Mouse (Mus musculus): ENCODE data around the gene Gimd1.

The Gimd1 gene

DNA sequence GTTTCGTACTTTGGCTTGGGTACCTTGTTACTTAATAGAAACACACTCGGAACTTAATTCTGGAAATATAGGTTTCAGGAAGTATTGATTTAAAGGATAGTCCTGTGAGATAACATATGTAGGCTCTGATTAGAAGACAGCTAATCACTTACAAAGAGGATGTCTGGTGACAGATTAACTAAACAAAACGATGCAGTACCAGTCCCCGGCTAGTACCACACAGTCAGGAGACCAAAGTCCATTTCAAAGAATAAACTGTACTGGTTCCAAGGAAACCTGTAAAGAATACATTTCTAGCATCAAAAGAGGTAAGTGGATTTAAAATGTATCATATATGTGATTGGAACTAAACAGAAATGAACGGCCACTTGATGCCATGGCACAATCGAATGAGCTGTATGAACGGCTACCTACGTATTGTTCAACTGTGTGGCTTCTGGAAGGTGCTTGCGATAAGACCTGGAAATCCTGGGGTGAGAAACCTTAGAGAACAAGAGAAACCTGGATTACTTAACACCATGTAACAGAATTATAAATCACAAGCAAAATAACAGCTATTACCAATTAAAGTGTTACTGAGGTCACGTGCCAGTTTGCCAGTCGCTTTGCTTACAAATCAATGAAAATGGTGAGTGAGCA, at the start of gene Gimd1:
Gimd1 (plus strand) TSS at position 220 of the 639 bp plus-strand sequence.
- DNase-seq (ENCODE audit: low read depth, low spot score) = no peak

DNA sequence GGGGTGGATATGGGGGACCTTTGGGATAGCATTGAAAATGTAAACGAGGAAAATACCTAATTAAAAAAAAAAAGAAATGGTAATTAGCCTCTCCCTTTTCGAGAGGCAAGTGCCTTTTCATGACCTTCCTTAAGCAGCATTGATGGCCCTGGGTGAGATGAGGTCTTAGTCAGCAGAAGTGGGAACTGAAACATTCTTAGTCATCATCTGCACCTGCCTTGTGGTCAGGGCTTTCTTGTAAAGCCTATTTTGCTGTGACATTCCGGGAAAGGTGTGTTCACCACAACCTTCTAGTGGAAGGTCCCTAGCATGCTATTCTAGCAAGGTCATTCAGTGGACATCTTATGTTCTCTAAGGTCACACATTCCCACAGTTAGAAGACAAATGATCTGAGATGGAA, 48.4 kb upstream of the Gimd1 start:
- DNase-seq (ENCODE audit: low read depth, low spot score) = no peak

DNA sequence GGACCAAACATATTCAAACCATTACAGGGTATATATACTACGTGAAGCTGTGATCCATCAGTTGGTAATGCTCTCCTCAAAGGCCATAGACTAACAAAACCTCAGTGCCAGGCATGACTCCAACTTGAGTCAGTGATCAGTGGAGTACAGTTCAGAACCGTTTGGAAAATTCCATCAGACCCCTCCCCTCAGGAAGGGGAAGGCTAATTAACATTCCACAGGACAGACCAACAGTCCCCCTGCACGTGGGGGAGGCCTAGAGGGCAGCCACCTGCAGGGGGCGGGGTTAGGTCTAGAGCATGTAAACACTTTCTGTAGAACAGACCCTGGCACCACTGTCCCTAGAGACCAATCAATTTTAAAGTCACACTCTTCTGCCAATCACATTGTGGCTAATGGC, 47.3 kb upstream of the Gimd1 start:
- no peak for DNase-seq (ENCODE audit: low read depth, low spot score)

DNA sequence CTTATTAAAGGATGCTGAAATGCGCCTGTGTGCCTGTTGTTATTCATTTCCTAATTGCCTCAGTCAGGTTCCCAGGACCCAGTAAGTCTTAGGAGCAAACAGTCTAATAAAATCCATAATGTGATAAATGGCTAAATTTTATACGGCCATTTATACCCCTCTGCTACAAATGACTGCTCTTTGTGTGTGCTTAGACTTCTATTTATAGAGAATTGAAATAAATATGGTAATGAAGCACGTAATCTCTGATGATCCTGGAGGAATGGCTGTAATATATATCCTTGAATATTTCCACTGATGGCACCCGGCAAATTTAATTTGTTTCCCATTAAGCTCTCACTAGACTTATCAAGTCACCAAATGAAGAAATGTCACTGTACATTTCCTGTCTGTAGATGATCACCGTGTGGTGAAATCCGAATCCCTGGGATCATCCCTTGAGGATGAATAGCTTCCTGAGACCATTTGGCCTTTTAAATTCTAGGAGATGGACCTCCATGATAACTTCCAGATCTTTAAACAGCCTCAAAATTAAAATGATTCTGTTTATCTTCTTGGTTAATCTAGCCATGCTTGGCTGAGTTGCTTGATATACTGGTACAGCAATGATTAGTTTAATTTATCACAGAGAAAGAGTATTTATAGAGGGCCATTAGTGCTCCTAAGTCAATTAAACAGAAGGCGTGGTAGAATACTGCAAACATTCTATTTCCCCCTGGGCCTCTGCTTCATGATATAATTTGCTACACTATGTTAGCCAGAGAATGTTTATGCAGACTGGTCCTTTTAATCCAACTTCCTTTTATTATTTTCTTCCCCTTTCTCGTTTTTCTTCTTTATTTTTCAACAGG, 44.3 kb upstream of the Gimd1 start:
- no peak for DNase-seq (ENCODE audit: low read depth, low spot score)

DNA sequence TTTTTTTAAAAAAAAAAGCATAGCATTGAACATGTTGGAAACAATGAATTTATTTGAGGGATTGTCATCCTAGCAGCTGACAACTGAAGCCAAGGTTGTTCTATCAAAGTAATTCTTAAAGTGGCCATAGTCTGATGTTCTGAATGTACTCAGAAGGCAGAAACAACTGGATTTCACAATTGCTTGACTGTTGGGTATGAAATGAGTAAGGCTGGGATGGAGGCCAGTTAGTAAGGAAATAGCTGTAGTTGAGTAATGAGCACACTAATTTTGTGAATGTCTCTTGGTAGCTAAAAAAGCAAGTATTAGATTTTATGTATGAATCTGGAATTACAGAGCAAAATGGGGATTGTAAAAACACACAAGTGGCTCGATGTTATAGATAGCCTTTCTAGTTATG, 41.5 kb upstream of the Gimd1 start:
- no peak for DNase-seq (ENCODE audit: low read depth, low spot score)

DNA sequence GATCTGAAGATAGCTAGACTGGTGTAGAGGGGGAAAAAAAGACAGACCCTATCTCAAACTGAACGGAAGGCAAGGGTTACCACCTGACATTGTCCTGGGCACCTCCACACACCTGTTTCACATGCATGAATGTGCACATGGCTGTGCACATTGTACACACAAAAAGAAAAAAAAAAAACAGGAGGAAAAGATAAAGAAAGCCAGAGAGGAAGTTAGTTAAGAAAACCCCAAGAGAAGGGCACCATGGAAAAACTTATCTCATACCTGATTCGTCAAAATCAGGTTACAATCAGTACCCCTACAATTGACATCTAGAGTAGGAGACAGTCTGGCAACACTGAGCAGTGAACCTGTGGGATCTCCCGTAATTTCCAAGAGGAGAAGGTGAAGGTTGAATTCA, 39.6 kb upstream of the Gimd1 start:
- no peak for DNase-seq (ENCODE audit: low read depth, low spot score)

DNA sequence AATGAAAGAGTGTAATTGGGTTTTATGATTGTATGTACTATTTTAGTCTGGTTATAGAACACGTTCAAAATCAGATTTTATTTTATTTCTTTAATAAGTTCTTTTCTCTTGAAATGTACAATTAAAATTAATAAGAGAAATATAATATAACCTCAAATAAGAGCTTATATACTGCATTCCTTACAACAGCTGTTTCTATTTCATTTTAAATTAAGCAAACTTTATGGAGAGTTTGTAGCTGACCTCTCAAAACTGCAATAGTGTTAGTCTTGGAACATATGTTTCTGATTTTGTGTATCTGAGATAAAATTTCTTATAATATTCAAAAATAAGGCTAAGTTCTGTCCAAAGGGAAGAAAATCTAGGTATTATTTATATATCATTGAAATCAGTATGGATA, 39.0 kb upstream of the Gimd1 start:
- DNase-seq (ENCODE audit: low read depth, low spot score) = no peak

DNA sequence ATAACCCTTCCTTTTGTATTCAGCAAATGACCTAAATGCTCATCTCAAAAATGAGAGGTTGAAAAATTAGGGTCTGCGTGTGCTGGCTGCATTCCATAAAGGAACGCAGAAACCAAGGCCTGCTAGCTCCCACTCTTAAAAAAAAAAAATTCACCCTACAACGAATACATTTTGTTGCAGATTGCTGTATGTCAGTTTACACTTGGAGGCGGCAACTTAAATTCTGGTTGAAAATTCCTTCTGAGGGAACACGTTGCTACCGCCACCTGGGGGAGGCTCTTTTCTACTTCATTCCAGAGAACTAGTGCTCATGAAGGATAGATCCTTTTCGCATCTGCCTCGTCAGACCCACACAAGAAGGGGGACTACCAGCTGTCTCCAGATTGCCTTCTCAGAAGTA, 879 bp upstream of the Gimd1 start:
- no peak for DNase-seq (ENCODE audit: low read depth, low spot score)

DNA sequence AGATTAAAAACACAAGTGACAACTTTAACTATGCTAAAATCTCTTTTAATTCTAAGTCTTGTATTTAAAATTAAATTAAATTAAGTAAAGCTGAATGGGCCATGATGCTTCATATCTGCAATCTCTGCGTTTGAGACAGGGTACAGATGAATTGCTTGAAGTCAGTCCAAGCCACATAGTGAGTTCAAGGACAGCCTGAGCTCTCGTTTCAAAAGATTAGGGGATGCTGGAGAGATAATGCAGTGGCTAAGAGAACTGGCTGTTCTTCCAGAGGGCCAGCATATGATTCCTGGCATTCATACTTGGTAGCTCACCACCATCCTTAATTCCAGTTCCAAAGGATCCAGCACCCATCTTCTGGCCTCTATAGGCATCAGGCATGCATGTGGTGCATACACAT, 3.6 kb downstream of the Gimd1 start:
- no peak for DNase-seq (ENCODE audit: low read depth, low spot score)

DNA sequence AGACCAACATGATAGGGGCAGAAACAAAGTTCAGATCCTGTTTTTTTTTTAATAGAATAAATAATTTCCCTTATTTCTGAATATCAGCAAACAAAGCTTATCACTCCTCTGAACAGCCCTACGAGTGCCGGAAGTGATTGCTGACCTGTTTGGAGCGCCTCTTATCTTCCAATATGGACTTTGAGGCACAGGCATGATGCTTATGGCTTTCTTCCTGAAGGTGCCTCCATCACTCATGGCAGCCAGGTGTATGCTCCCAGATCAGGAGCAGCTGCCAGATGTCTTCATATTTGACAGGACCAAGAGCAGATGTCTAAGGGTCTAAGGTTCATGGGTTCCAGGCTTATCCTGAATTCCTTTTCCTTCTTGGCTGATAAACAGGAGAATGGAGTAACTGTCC, 7.5 kb downstream of the Gimd1 start:
- no peak for DNase-seq (ENCODE audit: low read depth, low spot score)

DNA sequence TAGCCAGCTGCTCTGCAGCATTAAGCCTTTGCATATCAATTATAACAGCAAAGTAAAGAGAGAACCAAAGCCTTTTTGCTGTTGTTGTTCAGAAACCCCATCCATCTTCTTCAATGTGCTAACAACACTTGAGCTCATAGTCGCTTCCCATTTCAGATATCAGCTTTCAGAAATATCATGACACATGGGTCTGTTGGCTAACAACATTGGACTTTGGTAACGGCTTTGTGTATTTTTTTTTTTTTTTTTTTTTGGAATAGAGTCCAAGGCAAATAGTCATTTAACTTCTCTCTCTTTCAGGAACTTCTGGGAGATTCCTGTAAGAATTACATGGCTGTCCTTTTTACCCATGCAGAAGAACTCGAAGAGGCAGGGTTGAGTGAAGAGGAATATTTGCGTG, 14.5 kb downstream of the Gimd1 start:
- DNase-seq (ENCODE audit: low read depth, low spot score) = no peak

DNA sequence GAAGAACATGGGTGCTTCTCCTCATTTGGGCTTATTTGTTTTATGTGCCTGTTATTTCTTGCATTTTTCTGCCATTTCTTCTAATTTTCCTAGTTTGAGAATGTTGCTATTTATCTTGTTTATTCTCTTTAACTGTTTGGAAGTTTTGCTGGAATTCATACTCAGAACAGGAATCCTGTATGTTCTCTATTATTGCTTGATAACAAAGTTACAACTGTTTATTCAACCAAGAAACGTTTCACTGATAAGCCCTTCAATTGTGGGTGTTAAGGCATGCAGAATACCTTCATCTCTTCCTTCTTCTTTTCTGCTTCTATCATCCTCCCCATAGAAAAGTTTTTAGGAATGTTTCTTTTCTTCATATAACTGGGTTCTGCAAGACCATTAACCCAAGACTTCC, 17.2 kb downstream of the Gimd1 start:
- DNase-seq (ENCODE audit: low read depth, low spot score) = no peak

DNA sequence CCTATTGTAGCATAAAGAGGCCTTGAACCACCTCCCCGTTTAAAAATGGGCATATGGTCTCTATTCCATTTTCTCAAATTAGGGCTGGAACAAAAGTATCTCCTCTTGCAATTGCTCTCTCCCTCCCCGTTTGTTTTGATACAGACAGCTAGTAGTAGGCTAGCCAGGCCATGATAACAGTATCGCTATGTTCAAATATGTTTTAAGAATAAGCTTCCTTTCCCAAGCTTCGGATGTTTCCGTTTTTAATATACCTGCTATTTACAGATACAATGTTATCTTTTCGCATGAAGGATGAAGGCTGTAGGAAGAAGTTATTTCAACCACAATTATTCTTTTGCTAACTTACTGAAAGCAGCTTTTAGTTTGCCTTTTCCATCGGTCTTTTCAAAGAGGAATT, 19.7 kb downstream of the Gimd1 start:
- DNase-seq (ENCODE audit: low read depth, low spot score) = no peak

DNA sequence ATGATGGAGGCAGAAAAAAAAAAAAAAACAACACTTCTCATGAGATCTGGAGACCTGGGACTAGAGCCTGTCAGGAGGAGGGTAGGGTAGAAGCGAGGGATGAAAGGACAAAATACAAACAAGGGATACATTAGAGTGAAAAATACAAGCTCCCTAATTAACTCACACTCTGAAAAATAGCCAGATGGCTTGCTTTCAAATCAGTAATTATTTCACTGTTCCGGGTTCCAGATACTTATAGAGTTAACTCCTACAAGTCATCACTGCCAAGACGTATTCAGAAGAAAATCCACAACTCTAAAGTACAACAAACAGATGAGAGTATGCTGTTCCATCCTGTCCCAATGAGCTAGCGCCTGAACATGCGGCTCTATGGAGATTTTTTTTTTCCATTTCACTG, 20.6 kb downstream of the Gimd1 start:
- DNase-seq (ENCODE audit: low read depth, low spot score) = no peak

DNA sequence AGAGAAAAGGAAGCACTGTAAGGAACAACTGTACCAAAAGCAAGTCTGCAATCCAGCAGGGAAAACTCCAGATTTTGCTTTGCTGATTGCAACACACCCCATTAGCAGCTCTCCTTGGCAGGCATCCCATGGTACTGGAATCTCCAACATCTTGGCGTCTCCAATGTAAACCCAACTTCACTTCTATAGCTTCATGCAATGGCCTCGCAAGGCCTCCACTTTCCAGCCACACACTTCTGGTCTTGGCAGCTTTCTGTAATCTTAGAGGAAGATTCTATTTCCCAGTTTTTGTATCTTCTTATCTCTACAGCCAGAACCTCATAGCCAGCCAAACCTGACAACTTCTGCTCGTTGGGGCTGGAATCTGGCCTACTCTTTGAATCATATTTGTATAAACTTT, 22.2 kb downstream of the Gimd1 start:
- DNase-seq (ENCODE audit: low read depth, low spot score) = no peak

DNA sequence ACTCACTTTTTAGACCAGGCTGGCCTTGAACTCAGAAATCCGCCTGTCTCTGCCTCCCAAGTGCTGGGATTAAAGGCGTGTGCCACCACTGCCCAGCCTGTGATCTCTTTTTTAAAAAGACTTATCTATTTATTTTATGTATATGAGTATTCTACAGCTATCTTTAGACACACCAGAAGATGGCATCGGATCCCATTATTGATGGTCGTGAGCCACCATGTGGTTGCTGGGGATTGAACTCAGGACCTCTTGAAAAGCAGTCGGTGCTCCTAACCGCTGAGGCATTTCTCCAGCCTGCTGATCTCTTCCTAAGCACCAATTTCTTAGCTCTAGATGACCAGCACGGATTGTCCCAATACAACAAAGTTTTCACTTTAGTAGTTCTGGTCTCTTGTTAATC, 24.3 kb downstream of the Gimd1 start:
- DNase-seq (ENCODE audit: low read depth, low spot score) = no peak

DNA sequence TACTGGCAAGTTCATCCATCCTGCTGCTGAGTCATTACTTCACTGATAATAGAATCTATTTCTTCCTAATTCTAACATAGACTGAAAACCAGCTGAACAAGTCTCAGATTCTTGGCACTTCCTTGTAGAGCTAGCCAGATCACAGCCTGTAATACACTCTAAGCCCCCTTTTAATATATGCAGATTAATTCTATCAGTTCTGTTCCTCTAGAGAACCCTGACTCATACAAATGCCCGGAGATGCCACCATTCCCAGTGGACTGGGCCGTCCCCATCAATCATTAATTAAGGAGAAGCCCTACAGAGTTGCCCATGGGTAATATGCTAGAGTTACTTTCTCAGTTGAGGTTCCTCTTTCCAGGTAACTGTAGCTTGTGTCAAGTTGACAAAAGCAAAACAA, 26.3 kb downstream of the Gimd1 start:
- no peak for DNase-seq (ENCODE audit: low read depth, low spot score)

DNA sequence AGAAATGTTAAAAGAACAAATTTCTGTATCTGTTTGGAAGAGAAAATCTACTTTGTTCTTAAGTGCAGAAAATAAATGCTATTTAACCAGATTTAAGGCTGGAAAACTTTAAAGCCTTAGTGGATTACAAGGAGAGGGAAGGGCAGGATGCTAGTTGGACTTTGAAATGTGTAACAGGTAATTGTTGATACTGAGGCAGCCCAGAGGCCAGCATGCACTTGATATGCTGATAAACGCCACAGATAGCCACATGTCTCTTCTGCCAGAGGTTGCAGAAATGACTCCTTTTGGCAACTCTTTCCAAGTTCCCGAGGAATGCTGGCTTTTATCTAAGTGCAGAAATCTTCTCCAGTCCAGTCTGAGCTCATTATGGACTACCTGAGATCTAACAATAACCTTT, 47.9 kb downstream of the Gimd1 start:
- no peak for DNase-seq (ENCODE audit: low read depth, low spot score)

DNA sequence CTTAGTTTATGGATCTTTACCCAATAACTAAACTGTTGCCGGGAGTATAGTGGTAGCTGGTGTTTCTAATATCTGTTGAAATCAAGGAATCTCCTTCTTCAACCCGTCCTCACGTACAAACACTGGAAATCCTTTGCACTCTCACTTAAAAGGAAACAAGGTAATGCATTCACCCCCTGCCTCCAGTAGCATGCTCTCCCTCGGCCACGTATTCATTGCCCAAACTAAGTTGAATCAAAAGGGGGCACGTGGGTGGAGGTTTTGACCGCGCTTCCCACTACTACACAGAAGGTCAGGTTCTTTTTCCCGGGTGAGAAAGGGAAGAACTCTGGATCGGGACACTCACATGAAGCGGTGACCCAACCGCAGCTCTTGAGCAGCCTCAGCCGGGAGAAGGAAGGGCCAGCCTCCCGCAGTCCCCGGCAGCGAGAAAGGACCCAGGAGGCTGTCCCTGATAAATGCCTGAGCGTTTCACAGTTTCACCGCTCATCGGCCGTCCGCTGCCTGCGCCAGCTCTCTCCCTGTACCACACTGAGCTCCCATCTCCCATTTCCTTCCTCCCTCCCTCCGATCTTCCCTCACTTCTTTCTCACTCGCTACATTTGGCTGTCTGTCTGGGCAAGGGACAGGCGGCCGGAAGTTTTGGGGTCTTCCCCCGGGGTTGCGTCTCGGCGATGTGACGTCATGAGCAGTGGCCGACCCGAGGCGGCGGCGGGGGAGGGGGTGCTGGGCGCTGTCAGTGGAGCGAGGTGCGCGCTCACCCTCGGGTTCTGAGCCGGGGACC, 54.0 kb downstream of the Gimd1 start, which contains the start of gene Tbck:
Tbck (plus strand) TSS at position 698 of the 784 bp plus-strand sequence.
- DNase-seq (ENCODE audit: low read depth, low spot score) = peak; percentile 88

DNA sequence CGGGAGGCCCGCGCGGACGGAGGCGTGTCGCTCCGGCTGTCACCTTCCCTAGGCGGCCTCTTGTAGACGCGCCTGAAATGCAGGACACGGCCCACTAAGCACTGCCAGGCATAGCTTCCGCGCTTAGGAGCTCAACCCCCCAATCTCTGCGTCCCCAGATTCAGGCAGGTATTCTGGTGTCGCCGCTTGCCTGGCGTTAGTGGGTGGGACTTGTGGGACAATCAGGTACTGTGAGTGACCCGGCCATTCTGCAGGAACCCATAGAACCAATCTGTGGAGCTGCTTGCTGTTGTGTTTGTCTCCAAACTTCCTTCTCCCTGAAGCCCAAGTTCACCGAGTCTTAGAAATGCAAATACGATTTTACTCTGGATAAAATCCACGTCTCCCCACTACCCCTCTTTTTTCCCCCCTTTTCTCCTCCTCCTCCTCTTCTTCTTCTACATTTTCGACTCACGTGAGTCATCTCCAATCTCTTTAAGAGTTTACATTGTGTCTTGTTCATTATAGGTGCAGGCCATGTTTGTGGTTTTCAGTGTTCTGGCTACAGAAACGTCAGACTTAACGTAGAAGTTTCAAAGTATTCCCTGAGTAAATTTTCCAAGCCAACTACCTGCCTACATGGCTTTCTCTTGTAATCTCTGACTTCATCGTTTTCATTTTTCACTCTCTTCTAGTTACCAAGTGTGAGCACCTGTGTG, 54.8 kb downstream of the Gimd1 start, which contains the start of gene Aimp1:
Aimp1 (minus strand) TSS at position 140 of the 698 bp plus-strand sequence.
- DNase-seq (ENCODE audit: low read depth, low spot score) = no peak
